Mouse (Mus musculus) olfactory bulb, adult 2 months (tissue): Measurements from ENCODE around the gene Casp7.

ENCODE experiments used
- CTCF ChIP-seq: fragments of 200-500 bp; IDR thresholded peaks from 2 replicates; pipeline ENCODE4 v1.5.1; 2012; ENCODE audit warnings: low read depth, mild to moderate bottlenecking, low read length, moderate library complexity; ENCODE audit not compliant: insufficient read depth
- POLR2A ChIP-seq: fragments of 200-500 bp; IDR thresholded peaks from 2 replicates; pipeline ENCODE4 v1.6.1; 2012; ENCODE audit warnings: mild to moderate bottlenecking, low read depth, low read length, moderate library complexity; ENCODE audit not compliant: insufficient read depth

- TF ChIP-seq CTCF = no peak
- no peak for TF ChIP-seq POLR2A
These were observed 38.0 kb upstream of the Casp7 start for GRCm38 (mm10) chr19:56358890-56359289.
